Mouse (Mus musculus): ENCODE measurements around the gene Foxd2. TPM values are rescaled to one million over a fixed set of nuclear protein-coding genes. Genes with fewer than 3 reads are reported as not detected.

The Foxd2 gene
- polyA plus RNA-seq, 1 experiment = 0.72 TPM

- Histone ChIP-seq H3K36me3 (ENCODE audit: control insufficient read depth, insufficient read depth, low read length) (no peaks in the 10 kb centered on the region), H3K4me3 (ENCODE audit: extremely low read depth, insufficient read depth, insufficient read length) (no peak overlapping the region), H3K4me1 (ENCODE audit: control insufficient read depth, insufficient read depth, insufficient read length) (no peaks in the 10 kb centered on the region), H3K27me3 (ENCODE audit: control insufficient read depth, insufficient read depth, low read length) (peaks cover 28% of the 10 kb centered on the region), H3K27ac (ENCODE audit: insufficient read depth, low read length) (no peak overlapping the region)
- TF ChIP-seq POLR2A (IDR thresholded peaks at IDR 0.05; ENCODE audit: low read depth, low read length) = no peak
- no peak for TF ChIP-seq CTCF (IDR thresholded peaks at IDR 0.05; ENCODE audit: extremely low read depth, insufficient read depth, insufficient read length, insufficient replicate concordance)
- no peak for DNase-seq (ENCODE audit: low read depth in 1 of 2, low spot score in 2 of 2)
- WGBS = 6% methylated on average over 3 of the region's 3 CpGs
Measured at GRCm38 (mm10) chr4:114899885-114900284, 8.8 kb downstream of the Foxd2 start.

GRCm38 (mm10) chr4:114897853-114898252 lies 10.8 kb downstream of the Foxd2 start:
- Histone ChIP-seq H3K4me1 (ENCODE audit: control insufficient read depth, insufficient read depth, insufficient read length) (no peaks in the 10 kb centered on the region), H3K27ac (ENCODE audit: insufficient read depth, low read length) (no peak overlapping the region), H3K27me3 (ENCODE audit: control insufficient read depth, insufficient read depth, low read length) (peaks cover 22% of the 10 kb centered on the region), H3K4me3 (ENCODE audit: extremely low read depth, insufficient read depth, insufficient read length) (no peak overlapping the region), H3K36me3 (ENCODE audit: control insufficient read depth, insufficient read depth, low read length) (no peaks in the 10 kb centered on the region)
- no peak for TF ChIP-seq POLR2A (IDR thresholded peaks at IDR 0.05; ENCODE audit: low read depth, low read length)
- no peak for TF ChIP-seq CTCF (IDR thresholded peaks at IDR 0.05; ENCODE audit: extremely low read depth, insufficient read depth, insufficient read length, insufficient replicate concordance)
- 13% methylated on average over 4 of the region's 4 CpGs for WGBS
- peak in 1 of 2 experiments; percentile 20 for DNase-seq (ENCODE audit: low read depth in 1 of 2, low spot score in 2 of 2)

DNA sequence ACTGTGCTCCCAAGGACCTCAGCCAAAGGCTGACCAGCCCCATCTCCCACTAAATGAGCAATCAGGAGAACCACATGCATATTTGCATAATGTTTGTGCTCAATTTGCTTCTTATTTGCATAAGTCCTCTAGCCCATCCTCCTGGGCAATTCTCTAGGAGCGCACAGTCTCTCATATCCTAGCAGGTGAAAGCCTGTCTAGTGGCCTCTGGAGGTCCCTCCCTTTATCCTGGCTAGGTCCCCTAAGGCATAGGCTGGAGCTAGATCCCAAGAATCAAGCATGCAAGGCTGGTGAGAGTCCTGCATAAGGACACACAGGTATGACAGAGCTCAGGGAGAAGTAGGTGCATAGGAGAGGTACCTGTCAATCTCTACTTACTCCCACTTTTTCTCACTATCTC lies 26.4 kb downstream of the Foxd2 start:
- no peaks in the 10 kb centered on the region for H3K4me1 ChIP-seq (ENCODE audit: control insufficient read depth, insufficient read depth, insufficient read length)
- H3K27ac ChIP-seq (ENCODE audit: insufficient read depth, low read length) = no peak overlapping the region
- 85% methylated on average over 1 of the region's 1 CpGs for WGBS
- no peak for DNase-seq (ENCODE audit: low read depth in 1 of 2, low spot score in 2 of 2)
- TF ChIP-seq POLR2A (IDR thresholded peaks at IDR 0.05; ENCODE audit: low read depth, low read length) = no peak
- TF ChIP-seq CTCF (IDR thresholded peaks at IDR 0.05; ENCODE audit: extremely low read depth, insufficient read depth, insufficient read length, insufficient replicate concordance) = no peak
- no peaks in the 10 kb centered on the region for H3K27me3 ChIP-seq (ENCODE audit: control insufficient read depth, insufficient read depth, low read length)
- H3K4me3 ChIP-seq (ENCODE audit: extremely low read depth, insufficient read depth, insufficient read length) = no peak overlapping the region
- no peaks in the 10 kb centered on the region for H3K36me3 ChIP-seq (ENCODE audit: control insufficient read depth, insufficient read depth, low read length)

- no peak for DNase-seq (ENCODE audit: low read depth in 1 of 2, low spot score in 2 of 2)
- 59% methylated on average over 8 of the region's 8 CpGs for WGBS
- Histone ChIP-seq H3K36me3 (ENCODE audit: control insufficient read depth, insufficient read depth, low read length) (no peaks in the 10 kb centered on the region), H3K4me3 (ENCODE audit: extremely low read depth, insufficient read depth, insufficient read length) (no peak overlapping the region), H3K4me1 (ENCODE audit: control insufficient read depth, insufficient read depth, insufficient read length) (no peaks in the 10 kb centered on the region), H3K27me3 (ENCODE audit: control insufficient read depth, insufficient read depth, low read length) (no peaks in the 10 kb centered on the region), H3K27ac (ENCODE audit: insufficient read depth, low read length) (no peak overlapping the region)
- TF ChIP-seq CTCF (IDR thresholded peaks at IDR 0.05; ENCODE audit: extremely low read depth, insufficient read depth, insufficient read length, insufficient replicate concordance) (no peak), POLR2A (IDR thresholded peaks at IDR 0.05; ENCODE audit: low read depth, low read length) (no peak)
Measured at GRCm38 (mm10) chr4:114876441-114876972, 32.2 kb downstream of the Foxd2 start.

GRCm38 (mm10) chr4:114869765-114870490 lies 38.7 kb downstream of the Foxd2 start:
- H3K27me3 ChIP-seq (ENCODE audit: control insufficient read depth, insufficient read depth, low read length) = no peaks in the 10 kb centered on the region
- no peaks in the 10 kb centered on the region for H3K36me3 ChIP-seq (ENCODE audit: control insufficient read depth, insufficient read depth, low read length)
- no peak overlapping the region for H3K4me3 ChIP-seq (ENCODE audit: extremely low read depth, insufficient read depth, insufficient read length)
- no peaks in the 10 kb centered on the region for H3K4me1 ChIP-seq (ENCODE audit: control insufficient read depth, insufficient read depth, insufficient read length)
- no peak for DNase-seq (ENCODE audit: low read depth in 1 of 2, low spot score in 2 of 2)
- WGBS = 78% methylated on average over 11 of the region's 11 CpGs
- no peak for TF ChIP-seq CTCF (IDR thresholded peaks at IDR 0.05; ENCODE audit: extremely low read depth, insufficient read depth, insufficient read length, insufficient replicate concordance)
- TF ChIP-seq POLR2A (IDR thresholded peaks at IDR 0.05; ENCODE audit: low read depth, low read length) = no peak
- no peak overlapping the region for H3K27ac ChIP-seq (ENCODE audit: insufficient read depth, low read length)

GRCm38 (mm10) chr4:114863166-114863565 lies 45.5 kb downstream of the Foxd2 start:
- TF ChIP-seq POLR2A (IDR thresholded peaks at IDR 0.05; ENCODE audit: low read depth, low read length) (no peak), CTCF (IDR thresholded peaks at IDR 0.05; ENCODE audit: extremely low read depth, insufficient read depth, insufficient read length, insufficient replicate concordance) (no peak)
- no peak overlapping the region for H3K27ac ChIP-seq (ENCODE audit: insufficient read depth, low read length)
- 69% methylated on average over 5 of the region's 5 CpGs for WGBS

GRCm38 (mm10) chr4:114858426-114858825 lies 50.2 kb downstream of the Foxd2 start:
- TF ChIP-seq POLR2A (IDR thresholded peaks at IDR 0.05; ENCODE audit: low read depth, low read length) (no peak), CTCF (IDR thresholded peaks at IDR 0.05; ENCODE audit: extremely low read depth, insufficient read depth, insufficient read length, insufficient replicate concordance) (no peak)
- no peak for DNase-seq (ENCODE audit: low read depth in 1 of 2, low spot score in 2 of 2)
- no peak overlapping the region for H3K27ac ChIP-seq (ENCODE audit: insufficient read depth, low read length)
- no peaks in the 10 kb centered on the region for H3K4me1 ChIP-seq (ENCODE audit: control insufficient read depth, insufficient read depth, insufficient read length)
- H3K4me3 ChIP-seq (ENCODE audit: extremely low read depth, insufficient read depth, insufficient read length) = no peak overlapping the region
- no peaks in the 10 kb centered on the region for H3K27me3 ChIP-seq (ENCODE audit: control insufficient read depth, insufficient read depth, low read length)
- 75% methylated on average over 5 of the region's 5 CpGs for WGBS
- no peaks in the 10 kb centered on the region for H3K36me3 ChIP-seq (ENCODE audit: control insufficient read depth, insufficient read depth, low read length)

More at GRCm38 (mm10) chr4:114863166-114863565, 45.5 kb downstream of the Foxd2 start:
- H3K4me3 ChIP-seq (ENCODE audit: extremely low read depth, insufficient read depth, insufficient read length) = no peak overlapping the region
- no peaks in the 10 kb centered on the region for H3K36me3 ChIP-seq (ENCODE audit: control insufficient read depth, insufficient read depth, low read length)
- H3K27me3 ChIP-seq (ENCODE audit: control insufficient read depth, insufficient read depth, low read length) = no peaks in the 10 kb centered on the region
- H3K4me1 ChIP-seq (ENCODE audit: control insufficient read depth, insufficient read depth, insufficient read length) = no peaks in the 10 kb centered on the region
- DNase-seq (ENCODE audit: low read depth in 1 of 2, low spot score in 2 of 2) = no peak

Other genes starting within 250 kb of the Foxd2 start
- gene Gm12830, start 87.2 kb downstream of the Foxd2 start, polyA plus RNA-seq (2012; rRNA removed) = not detected in 2 replicates
- gene Foxe3, start 17.1 kb upstream of the Foxd2 start, polyA plus RNA-seq (2012; rRNA removed) = not detected in 2 replicates
- gene Cmpk1, start 78.4 kb upstream of the Foxd2 start, polyA plus RNA-seq (2012; rRNA removed) = 9.0 and 13.6 TPM in 2 replicates
- gene Stil, start 91.3 kb upstream of the Foxd2 start, polyA plus RNA-seq (2012; rRNA removed) = 1.2 TPM in 2 replicates
- 20.9 and 37.0 TPM in 2 replicates for gene Tal1, start 147.6 kb upstream of the Foxd2 start, polyA plus RNA-seq (2012; rRNA removed)
- gene Pdzk1ip1, start 179.8 kb upstream of the Foxd2 start, polyA plus RNA-seq (2012; rRNA removed) = 79.3 and 89.6 TPM in 2 replicates
- 0.02 and 0.04 TPM in 2 replicates for gene Cyp4x1, start 225.4 kb upstream of the Foxd2 start, polyA plus RNA-seq (2012; rRNA removed)

Data from spleen, adult 2 months (tissue).